Mouse (Mus musculus) lung, embryonic 15.5 days (tissue): ENCODE results near the gene Exoc1. TPM values are rescaled to one million over a fixed set of nuclear protein-coding genes. Genes with fewer than 3 reads are reported as not detected.
A peak's percentile ranks its signal among the peaks of the same experiment; 100 is the strongest.

Experiments used
- ATAC-seq: fragments of 200-750 bp; cut with Nextera tagmentation; 2 replicates; pipeline ENCODE4 v1.8.0; 2017; ENCODE audit warnings: moderate number of reproducible peaks, borderline replicate concordance; ENCODE audit not compliant: low FRiP score, low TSS enrichment; ENCODE audit errors: extremely low read depth
- H3K27ac ChIP-seq: fragments of 300-500 bp; sonication (generic); 2 replicates; pipeline ENCODE4 v1.5.1; 2015; ENCODE audit warnings: moderate library complexity, mild to moderate bottlenecking, inconsistent platforms
- H3K27me3 ChIP-seq: fragments of 300-500 bp; sonication (generic); 2 replicates; pipeline ENCODE4 v1.6.1; 2015; ENCODE audit warnings: inconsistent platforms
- H3K36me3 ChIP-seq: fragments of 300-500 bp; sonication (generic); 2 replicates; pipeline ENCODE4 v1.6.1; 2015; ENCODE audit warnings: inconsistent platforms
- H3K4me1 ChIP-seq: fragments of 300-500 bp; sonication (generic); 2 replicates; pipeline ENCODE4 v1.6.1; 2015; ENCODE audit warnings: inconsistent platforms
- H3K4me2 ChIP-seq: fragments of 300-500 bp; sonication (generic); 2 replicates; pipeline ENCODE4 v1.6.1; 2015; ENCODE audit warnings: inconsistent platforms, mild to moderate bottlenecking, moderate library complexity
- H3K4me3 ChIP-seq: fragments of 300-500 bp; sonication (generic); 2 replicates; pipeline ENCODE4 v1.5.1; 2015; ENCODE audit warnings: mild to moderate bottlenecking, inconsistent platforms
- H3K9ac ChIP-seq: fragments of 300-500 bp; sonication (generic); 2 replicates; pipeline ENCODE4 v1.6.1; 2015; ENCODE audit warnings: inconsistent platforms
- H3K9me3 ChIP-seq: fragments of 300-500 bp; sonication (generic); 2 replicates; pipeline ENCODE4 v1.6.1; 2016; ENCODE audit warnings: inconsistent platforms
- WGBS: fragments of 180-500 bp; shearing (Covaris S2); methylation state at CpG from one replicate; pipeline ENCODE4 v1.1.7; 2015; 5-methylcytosine and 5-hydroxymethylcytosine counted together
- polyA plus RNA-seq: library from polyadenylated mRNA; unstranded; fragments of >200 nt; fragmentation: Nextera tagmentation; extraction: Ambion mirVana; gene quantifications from 2 replicates; pipeline ENCODE4 v1.2.1, GENCODE M21; 2015

The Exoc1 gene
- 28.5 and 29.3 TPM in 2 replicates for polyA plus RNA-seq

DNA sequence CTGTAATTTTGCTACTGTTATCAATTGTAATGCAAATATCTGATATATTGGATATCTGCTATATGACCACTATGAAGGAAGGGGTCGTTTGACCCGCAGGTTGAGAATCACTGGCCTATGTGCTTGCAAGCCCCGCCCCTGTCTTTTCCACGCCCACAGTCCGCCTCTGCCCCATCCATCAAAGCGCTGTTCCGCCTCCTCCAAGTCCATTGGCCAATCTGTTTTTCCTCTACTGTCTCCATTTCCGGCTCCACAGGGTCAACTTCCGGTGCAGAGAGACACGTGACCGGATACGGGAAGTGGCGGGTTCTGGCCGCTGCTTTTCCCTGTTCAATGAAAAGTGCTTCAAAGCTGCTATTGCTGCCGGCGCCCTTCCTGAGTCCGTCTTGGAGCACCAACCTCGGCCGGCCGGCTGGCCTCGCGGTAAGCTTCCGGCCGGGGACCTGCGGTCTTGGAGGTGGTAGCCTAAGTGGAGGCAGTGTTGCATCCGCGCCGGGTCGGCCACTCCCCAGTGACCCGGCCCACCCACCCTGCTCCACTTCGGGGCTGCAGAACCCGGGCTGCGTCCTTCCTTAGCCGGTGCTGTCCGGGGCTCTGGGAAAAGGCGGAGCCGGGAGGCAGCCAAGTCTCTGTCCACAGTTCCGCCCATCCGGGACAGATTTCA is at the start of gene Exoc1:
TSS of gene Exoc1 (plus strand) at position 272 of the 664 bp plus-strand sequence.
- Histone ChIP-seq H3K27ac (peak within 1 kb of the TSS; percentile 86), H3K27me3 (no peaks in the 10 kb centered on the region), H3K36me3 (0 out of 2 replicates have a peak, but pooled peaks cover 5% of the 10 kb centered on the region), H3K9me3 (no peaks in the 10 kb centered on the region), H3K4me1 (peaks cover 9% of the 10 kb centered on the region), H3K4me2 (peak within 1 kb of the TSS; percentile 72), H3K9ac (peak within 1 kb of the TSS; percentile 66), H3K4me3 (peak within 1 kb of the TSS; percentile 65)
- peak; percentile 100 for ATAC-seq
- WGBS: under 1% methylated on average over 39 of the region's 39 CpGs

GRCm38 (mm10) chr5:76483811-76484210 is 45.3 kb upstream of the Exoc1 start, which contains the start of gene Gm7271:
TSS of gene Gm7271 (plus strand) at chr5:76484040.
- H3K27ac ChIP-seq: no peak within 1 kb of the TSS
- H3K36me3 ChIP-seq: no peaks in the 10 kb centered on the region
- no peak within 1 kb of the TSS for H3K4me3 ChIP-seq
- H3K9ac ChIP-seq: no peak within 1 kb of the TSS
- ATAC-seq: no peak
- no peaks in the 10 kb centered on the region for H3K4me1 ChIP-seq
- 43% methylated on average over 5 of the region's 5 CpGs for WGBS
- H3K9me3 ChIP-seq: no peaks in the 10 kb centered on the region
- no peaks in the 10 kb centered on the region for H3K27me3 ChIP-seq
- no peak within 1 kb of the TSS for H3K4me2 ChIP-seq

- Histone ChIP-seq H3K36me3 (no peaks in the 10 kb centered on the region), H3K9ac (no peak overlapping the region), H3K4me2 (no peak overlapping the region), H3K4me3 (no peak overlapping the region), H3K9me3 (no peaks in the 10 kb centered on the region), H3K4me1 (no peaks in the 10 kb centered on the region), H3K27ac (no peak overlapping the region), H3K27me3 (no peaks in the 10 kb centered on the region)
- 81% methylated on average over 13 of the region's 13 CpGs for WGBS
- ATAC-seq: no peak
Measured at GRCm38 (mm10) chr5:76495126-76495525, 34.0 kb upstream of the Exoc1 start.

GRCm38 (mm10) chr5:76522446-76522845 is 6.7 kb upstream of the Exoc1 start:
- Histone ChIP-seq H3K27me3 (no peaks in the 10 kb centered on the region), H3K9me3 (no peaks in the 10 kb centered on the region), H3K4me1 (no peaks in the 10 kb centered on the region), H3K36me3 (no peaks in the 10 kb centered on the region), H3K4me2 (no peak overlapping the region), H3K9ac (no peak overlapping the region), H3K4me3 (no peak overlapping the region), H3K27ac (no peak overlapping the region)
- no peak for ATAC-seq
- 78% methylated on average over 1 of the region's 1 CpGs for WGBS

DNA sequence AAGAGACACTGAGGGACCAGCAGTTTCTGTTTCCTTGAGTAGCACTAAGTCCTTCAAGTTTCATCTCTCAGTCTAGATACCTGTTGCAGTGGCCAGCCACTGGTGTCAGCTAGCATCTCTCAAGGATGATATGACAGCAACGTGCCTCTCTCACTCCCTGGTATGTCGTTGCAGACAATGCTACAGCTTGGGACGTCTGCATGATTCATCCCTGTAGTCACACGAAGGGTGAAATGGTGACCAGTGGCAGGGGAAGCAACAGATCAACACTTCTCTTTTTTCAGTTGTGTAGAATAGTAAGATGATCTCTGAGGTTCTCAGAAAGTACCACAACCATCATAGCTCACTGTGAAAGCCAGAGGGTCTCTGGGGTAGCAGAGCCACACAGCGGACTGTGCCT is 4.5 kb upstream of the Exoc1 start:
- Histone ChIP-seq H3K36me3 (no peaks in the 10 kb centered on the region), H3K27ac (no peak overlapping the region), H3K9me3 (no peaks in the 10 kb centered on the region), H3K4me2 (no peak overlapping the region), H3K9ac (no peak overlapping the region), H3K4me1 (no peaks in the 10 kb centered on the region), H3K4me3 (no peak overlapping the region), H3K27me3 (no peaks in the 10 kb centered on the region)
- WGBS: 61% methylated on average over 5 of the region's 5 CpGs
- ATAC-seq: no peak

- ATAC-seq: no peak
- Histone ChIP-seq H3K9me3 (no peaks in the 10 kb centered on the region), H3K9ac (no peak overlapping the region), H3K4me1 (peaks cover 3% of the 10 kb centered on the region), H3K27ac (no peak overlapping the region), H3K27me3 (no peaks in the 10 kb centered on the region), H3K4me2 (no peak overlapping the region), H3K36me3 (no peaks in the 10 kb centered on the region), H3K4me3 (no peak overlapping the region)
- 55% methylated on average over 4 of the region's 4 CpGs for WGBS
Measured at GRCm38 (mm10) chr5:76525066-76525465, 4.0 kb upstream of the Exoc1 start.

DNA sequence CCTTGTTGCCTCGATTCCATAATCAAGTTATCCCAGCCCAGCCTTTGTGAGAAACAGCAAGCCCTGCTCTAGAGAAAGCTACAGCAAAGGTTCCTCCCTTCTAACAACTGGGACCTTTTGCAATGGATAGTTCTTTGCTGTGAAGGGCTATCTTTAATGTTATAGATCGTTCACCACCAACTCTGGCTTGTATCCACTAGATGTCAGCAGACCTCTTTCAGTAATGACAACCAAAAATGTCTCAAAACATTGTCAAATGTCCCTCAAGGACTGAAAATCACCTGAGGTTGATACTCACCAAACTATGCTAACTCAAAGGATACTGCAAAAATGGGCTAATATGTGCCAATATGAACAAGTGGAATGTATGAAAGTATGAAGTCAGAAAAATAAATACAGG is 3.3 kb upstream of the Exoc1 start:
- H3K36me3 ChIP-seq: no peaks in the 10 kb centered on the region
- 36% methylated on average over 2 of the region's 2 CpGs for WGBS
- H3K4me1 ChIP-seq: peaks cover 9% of the 10 kb centered on the region
- H3K4me2 ChIP-seq: no peak overlapping the region
- no peaks in the 10 kb centered on the region for H3K27me3 ChIP-seq
- no peak for ATAC-seq
- no peak overlapping the region for H3K27ac ChIP-seq
- H3K4me3 ChIP-seq: no peak overlapping the region
- H3K9me3 ChIP-seq: no peaks in the 10 kb centered on the region
- no peak overlapping the region for H3K9ac ChIP-seq

DNA sequence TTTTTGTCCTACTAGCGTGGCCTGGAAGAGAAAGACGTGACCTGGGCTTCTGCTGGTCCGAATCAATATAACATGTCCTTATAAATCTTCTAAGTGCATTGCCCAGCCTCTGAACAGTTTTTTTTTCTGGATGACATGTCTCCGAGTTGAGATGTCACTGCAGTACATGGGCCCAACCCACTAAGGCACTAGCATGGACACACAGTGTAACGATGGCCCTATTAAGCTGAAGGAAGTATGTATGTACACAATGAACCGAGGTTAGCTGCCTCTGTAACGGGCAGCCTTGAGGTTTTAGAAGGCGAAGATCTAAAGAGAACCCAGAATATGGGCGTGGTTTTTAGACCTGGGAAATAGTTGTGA is 574 bp downstream of the Exoc1 start:
- WGBS: 5% methylated on average over 9 of the region's 9 CpGs

GRCm38 (mm10) chr5:76533186-76533585 is 4.1 kb downstream of the Exoc1 start:
- Histone ChIP-seq H3K27me3 (no peaks in the 10 kb centered on the region), H3K4me1 (peaks cover 9% of the 10 kb centered on the region), H3K9ac (no peak overlapping the region), H3K36me3 (peaks cover 35% of the 10 kb centered on the region), H3K27ac (no peak overlapping the region), H3K9me3 (no peaks in the 10 kb centered on the region), H3K4me3 (no peak overlapping the region), H3K4me2 (no peak overlapping the region)
- WGBS: 76% methylated on average over 6 of the region's 6 CpGs
- ATAC-seq: no peak

More for the DNA sequence above, 574 bp downstream of the Exoc1 start:
- Histone ChIP-seq H3K36me3 (peaks cover 5% of the 10 kb centered on the region; the same call in 1 of the 2 replicates), H3K4me1 (peaks cover 9% of the 10 kb centered on the region), H3K27me3 (no peaks in the 10 kb centered on the region), H3K27ac (peak overlapping the region; percentile 86), H3K9me3 (no peaks in the 10 kb centered on the region), H3K9ac (peak overlapping the region; percentile 66), H3K4me2 (peak overlapping the region; percentile 72), H3K4me3 (peak overlapping the region; percentile 65)
- no peak for ATAC-seq

DNA sequence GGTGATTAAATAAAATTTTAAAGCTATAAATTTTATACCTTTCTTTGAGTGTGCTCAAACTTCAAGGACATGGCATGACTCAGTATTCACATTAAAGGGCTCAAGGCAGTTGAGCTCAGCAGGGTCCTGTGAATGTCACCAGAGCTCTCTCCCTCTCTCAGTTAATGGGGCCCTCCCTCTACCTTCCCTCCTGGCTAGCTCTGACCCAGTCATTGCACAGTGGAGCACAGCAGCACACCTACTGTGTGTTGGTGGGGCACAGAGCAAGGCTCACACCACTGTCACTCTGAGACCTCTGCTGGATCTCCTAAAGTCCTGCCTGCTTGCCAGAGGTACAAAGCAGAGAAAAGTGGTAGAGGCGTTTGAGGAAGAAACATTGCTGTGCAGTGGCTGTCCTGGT is 7.1 kb downstream of the Exoc1 start:
- 72% methylated on average over 1 of the region's 1 CpGs for WGBS
- no peak overlapping the region for H3K9ac ChIP-seq

DNA sequence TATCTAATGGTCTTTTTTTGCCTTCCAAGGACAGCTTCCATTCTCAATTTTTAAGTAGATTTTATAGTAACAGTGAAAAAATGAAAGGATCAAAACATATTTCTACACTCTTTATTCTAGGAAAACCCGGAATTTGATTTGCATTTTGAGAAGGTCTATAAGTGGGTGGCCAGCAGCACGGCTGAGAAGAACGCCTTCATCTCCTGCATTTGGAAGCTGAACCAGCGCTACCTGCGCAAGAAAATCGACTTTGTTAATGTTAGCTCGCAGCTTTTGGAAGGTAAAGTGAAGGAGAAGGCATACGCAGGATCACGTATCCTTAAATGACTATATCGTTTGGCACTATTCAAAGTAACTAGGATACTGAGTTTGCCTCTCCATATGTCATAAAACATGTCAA is 8.5 kb downstream of the Exoc1 start:
- 96% methylated on average over 10 of the region's 10 CpGs for WGBS
- no peak for ATAC-seq
- no peak overlapping the region for H3K27ac ChIP-seq
- peaks cover 42% of the 10 kb centered on the region for H3K36me3 ChIP-seq
- H3K9ac ChIP-seq: no peak overlapping the region
- no peak overlapping the region for H3K4me3 ChIP-seq
- H3K27me3 ChIP-seq: no peaks in the 10 kb centered on the region
- no peaks in the 10 kb centered on the region for H3K9me3 ChIP-seq
- H3K4me1 ChIP-seq: no peaks in the 10 kb centered on the region
- no peak overlapping the region for H3K4me2 ChIP-seq

More for the DNA sequence above, 7.1 kb downstream of the Exoc1 start:
- Histone ChIP-seq H3K4me3 (no peak overlapping the region), H3K4me1 (no peaks in the 10 kb centered on the region), H3K9me3 (no peaks in the 10 kb centered on the region), H3K27ac (no peak overlapping the region), H3K36me3 (peaks cover 42% of the 10 kb centered on the region), H3K27me3 (no peaks in the 10 kb centered on the region), H3K4me2 (no peak overlapping the region)
- ATAC-seq: no peak

DNA sequence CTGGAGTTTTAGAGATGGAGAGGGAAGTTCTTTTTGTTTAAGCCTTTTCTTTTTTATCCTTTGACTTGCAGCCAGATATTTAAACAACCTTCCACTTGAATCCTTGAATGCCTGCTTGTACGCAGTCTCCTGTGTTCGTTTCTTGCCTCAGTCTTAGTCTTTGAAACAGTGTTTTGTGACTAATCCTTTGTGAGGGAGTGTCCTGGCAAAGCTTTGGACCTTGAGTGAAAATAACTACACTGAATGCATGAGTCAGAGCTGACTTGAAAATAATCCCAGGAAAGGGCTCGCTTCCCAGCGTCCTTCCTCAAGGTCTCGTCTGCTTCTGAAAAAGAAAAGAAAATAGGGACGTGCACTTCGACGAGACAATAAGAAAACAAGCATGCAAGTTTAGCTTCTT is 11.1 kb downstream of the Exoc1 start:
- no peak overlapping the region for H3K4me3 ChIP-seq
- H3K27ac ChIP-seq: no peak overlapping the region
- WGBS: 75% methylated on average over 8 of the region's 8 CpGs
- H3K4me2 ChIP-seq: no peak overlapping the region
- H3K9me3 ChIP-seq: no peaks in the 10 kb centered on the region
- peaks cover 48% of the 10 kb centered on the region for H3K36me3 ChIP-seq
- H3K4me1 ChIP-seq: no peaks in the 10 kb centered on the region
- no peaks in the 10 kb centered on the region for H3K27me3 ChIP-seq
- ATAC-seq: no peak
- no peak overlapping the region for H3K9ac ChIP-seq

GRCm38 (mm10) chr5:76540842-76541241 is 11.7 kb downstream of the Exoc1 start:
- no peak overlapping the region for H3K9ac ChIP-seq
- H3K4me1 ChIP-seq: no peaks in the 10 kb centered on the region
- no peak overlapping the region for H3K4me3 ChIP-seq
- H3K36me3 ChIP-seq: peaks cover 47% of the 10 kb centered on the region
- no peak overlapping the region for H3K4me2 ChIP-seq
- H3K9me3 ChIP-seq: no peaks in the 10 kb centered on the region
- H3K27ac ChIP-seq: no peak overlapping the region
- H3K27me3 ChIP-seq: no peaks in the 10 kb centered on the region
- ATAC-seq: no peak
